Mouse (Mus musculus) kidney, adult 2 months (tissue): ENCODE measurements around the gene Ddx54.

Experiments used
- CTCF ChIP-seq: fragments of 200-500 bp; conservative IDR thresholded peaks from 2 replicates; pipeline ENCODE4 v1.5.1; 2011; ENCODE audit warnings: low read depth, mild to moderate bottlenecking, control low read depth, low read length, moderate library complexity, mixed read lengths; ENCODE audit not compliant: insufficient read depth, insufficient read length
- POLR2A ChIP-seq: fragments of 200-500 bp; IDR thresholded peaks from one replicate; pipeline ENCODE4 v1.6.1; 2011; ENCODE audit warnings: low read depth, low read length, control low read depth

DNA sequence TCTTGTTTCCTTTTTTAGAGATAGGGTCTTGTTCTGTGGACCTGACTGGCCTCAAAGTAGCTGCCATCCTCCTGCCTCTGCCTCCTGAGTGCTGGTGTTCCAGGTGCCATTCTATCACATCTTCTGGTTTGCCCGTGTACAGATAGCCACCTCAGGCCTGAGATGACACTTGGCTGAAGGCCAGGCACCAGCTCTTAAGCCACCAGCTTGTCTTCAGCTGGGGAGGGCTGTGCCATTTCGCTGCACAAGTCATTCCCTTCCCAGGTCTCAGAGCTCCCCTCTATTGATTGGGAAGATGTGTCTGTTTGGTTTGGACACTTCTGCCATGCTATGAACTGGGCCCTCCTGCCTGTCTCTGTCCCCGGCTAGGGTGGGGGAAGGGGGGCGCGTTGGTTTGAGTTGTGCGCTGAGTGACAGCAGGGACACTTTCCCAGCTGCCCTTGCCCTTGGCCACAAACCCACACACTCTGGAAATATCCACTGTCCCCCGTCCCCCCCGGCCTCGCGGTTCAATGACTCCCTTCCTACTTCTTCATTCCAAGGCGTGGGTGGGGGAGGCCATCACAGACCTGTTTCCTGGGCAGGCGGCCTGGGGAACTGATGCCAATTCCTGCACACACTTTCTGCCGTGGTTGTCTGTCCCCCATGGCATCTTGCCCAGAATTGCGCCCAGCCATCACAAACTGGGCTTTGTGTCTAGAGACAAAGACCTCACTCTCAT, 31.0 kb downstream of the Ddx54 start:
- no peak for TF ChIP-seq POLR2A
- TF ChIP-seq CTCF, result no peak
